Mouse (Mus musculus): ENCODE results near the gene C530008M17Rik. TPM values are rescaled to one million over a fixed set of nuclear protein-coding genes. Genes with fewer than 3 reads are reported as not detected.

Gene C530008M17Rik
- polyA plus RNA-seq, 1 experiment from 2014 or later: 15.8 TPM

DNA sequence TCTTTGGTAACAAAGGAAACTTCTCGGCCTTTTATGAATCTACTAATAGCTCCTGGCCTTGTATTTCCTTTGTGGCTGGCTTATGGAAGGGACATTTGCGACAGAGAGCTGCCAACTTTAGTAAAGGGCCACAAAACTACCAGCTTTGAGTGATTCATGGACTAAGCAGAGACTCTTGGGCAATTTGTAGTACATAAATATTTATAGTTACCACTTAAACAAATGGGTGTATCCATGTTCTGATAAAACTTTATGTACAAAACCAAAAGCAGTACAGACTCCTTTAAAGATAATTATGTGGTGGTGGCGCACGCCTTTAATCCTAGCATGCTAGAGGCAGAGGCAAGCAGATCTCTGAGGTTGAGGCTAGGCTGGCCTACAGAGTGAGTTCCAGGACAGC, 133.6 kb downstream of the C530008M17Rik start:
- no peaks in the 10 kb centered on the region for H3K9me3 ChIP-seq
- ATAC-seq (ENCODE audit: insufficient read depth, low FRiP score, low read depth): no peak
- H3K4me2 ChIP-seq: no peak overlapping the region
- 80% methylated on average over 4 of the region's 4 CpGs for whole genome bisulfite sequencing
- H3K4me3 ChIP-seq (replicated peaks): no peak overlapping the region
- no peaks in the 10 kb centered on the region for H3K4me1 ChIP-seq
- no peak overlapping the region for H3K9ac ChIP-seq
- no peaks in the 10 kb centered on the region for H3K27me3 ChIP-seq (replicated peaks)
- H3K36me3 ChIP-seq: no peaks in the 10 kb centered on the region
- no peak overlapping the region for H3K27ac ChIP-seq

DNA sequence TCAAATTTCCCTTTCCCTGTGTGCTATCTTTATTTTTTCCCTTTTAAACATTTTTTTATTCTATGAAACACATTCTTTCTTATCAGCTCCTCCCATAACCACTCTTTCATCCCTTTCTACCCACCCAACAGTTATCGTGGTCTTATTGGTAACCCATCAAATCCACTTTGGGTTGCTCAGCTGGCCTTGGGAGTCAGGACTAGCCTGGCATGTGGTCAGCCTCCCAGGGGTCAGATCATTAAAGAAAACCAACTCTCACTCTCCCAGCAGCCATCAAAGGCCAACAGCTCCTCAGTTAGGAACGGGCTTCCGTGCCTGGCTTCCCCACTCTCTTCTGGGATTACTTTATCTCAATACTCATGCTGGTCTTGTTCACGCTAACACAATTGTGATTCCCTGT, 135.0 kb downstream of the C530008M17Rik start:
- Histone ChIP-seq H3K36me3 (no peaks in the 10 kb centered on the region), H3K27ac (no peak overlapping the region), H3K27me3 (replicated peaks) (no peaks in the 10 kb centered on the region), H3K4me2 (no peak overlapping the region), H3K9ac (no peak overlapping the region), H3K4me1 (no peaks in the 10 kb centered on the region), H3K4me3 (replicated peaks) (no peak overlapping the region), H3K9me3 (no peaks in the 10 kb centered on the region)
- 77% methylated on average over 4 of the region's 4 CpGs for WGBS
- ATAC-seq (ENCODE audit: insufficient read depth, low FRiP score, low read depth): no peak

DNA sequence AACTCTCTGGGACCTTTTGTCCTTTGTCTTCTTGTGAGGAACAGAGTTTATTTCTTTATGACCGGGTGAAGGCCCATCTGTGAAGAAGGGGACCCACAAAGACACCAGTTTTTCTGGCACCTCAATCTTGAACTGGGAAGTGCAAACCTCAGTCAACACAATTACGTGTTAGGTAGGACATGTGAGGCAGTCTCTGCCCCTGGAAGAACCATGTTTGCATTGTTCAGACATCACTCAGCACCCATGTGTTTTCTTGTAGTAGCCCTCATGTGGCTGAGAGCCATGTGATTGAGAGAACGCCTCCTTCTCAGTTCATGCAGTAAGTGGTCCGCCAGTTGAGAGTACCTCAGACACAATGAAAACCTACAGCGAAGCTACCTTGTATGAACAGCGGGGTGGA, 136.4 kb downstream of the C530008M17Rik start:
- Histone ChIP-seq H3K4me2 (no peak overlapping the region), H3K27me3 (replicated peaks) (no peaks in the 10 kb centered on the region), H3K36me3 (no peaks in the 10 kb centered on the region), H3K4me1 (no peaks in the 10 kb centered on the region), H3K27ac (no peak overlapping the region), H3K4me3 (replicated peaks) (no peak overlapping the region), H3K9ac (no peak overlapping the region), H3K9me3 (no peaks in the 10 kb centered on the region)
- ATAC-seq (ENCODE audit: insufficient read depth, low FRiP score, low read depth): no peak
- WGBS: 90% methylated on average over 6 of the region's 6 CpGs

DNA sequence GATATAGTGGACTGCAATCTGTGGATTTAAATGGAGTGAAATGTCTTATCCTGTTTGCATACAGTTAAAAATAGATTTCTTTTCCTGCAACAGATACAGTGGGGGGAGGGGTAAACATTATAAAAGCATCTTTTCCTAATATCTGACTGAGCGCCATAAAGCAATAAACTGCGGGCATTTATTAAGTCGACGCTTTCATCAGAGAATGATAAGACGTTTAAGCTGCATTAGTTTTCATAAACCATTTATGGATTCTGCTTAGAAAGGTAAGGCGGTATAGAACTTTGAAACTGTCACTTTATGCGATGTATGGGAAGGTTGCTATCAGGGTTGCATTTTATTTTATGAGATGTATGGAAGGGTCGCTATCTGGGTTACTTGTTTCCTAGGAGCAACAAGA, 141.7 kb downstream of the C530008M17Rik start:
- H3K9ac ChIP-seq: no peak overlapping the region
- H3K9me3 ChIP-seq: no peaks in the 10 kb centered on the region
- 92% methylated on average over 8 of the region's 8 CpGs for WGBS
- H3K36me3 ChIP-seq: no peaks in the 10 kb centered on the region
- ATAC-seq (ENCODE audit: insufficient read depth, low FRiP score, low read depth): no peak
- H3K4me3 ChIP-seq (replicated peaks): no peak overlapping the region
- no peak overlapping the region for H3K4me2 ChIP-seq
- H3K27me3 ChIP-seq (replicated peaks): no peaks in the 10 kb centered on the region
- no peaks in the 10 kb centered on the region for H3K4me1 ChIP-seq
- no peak overlapping the region for H3K27ac ChIP-seq

DNA sequence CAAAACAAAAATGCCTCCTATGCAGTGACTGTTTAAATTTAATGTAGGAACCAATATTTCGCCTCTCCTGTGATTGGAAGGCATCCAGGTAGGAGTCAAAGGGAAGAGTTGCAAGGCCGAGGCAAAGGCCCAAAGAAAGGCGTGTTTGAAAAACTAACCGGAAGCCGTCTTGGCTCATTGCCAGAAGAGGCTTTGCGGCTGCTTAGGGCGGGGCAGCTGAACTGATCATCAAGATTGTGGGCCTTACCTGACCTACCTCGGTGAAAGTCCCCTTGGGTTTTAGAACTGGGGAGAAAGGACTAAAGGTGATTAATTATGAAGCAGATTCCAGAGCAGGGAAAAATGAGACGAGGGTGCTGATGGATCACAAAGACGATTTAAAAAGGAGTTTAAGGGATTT, 143.2 kb downstream of the C530008M17Rik start:
- H3K4me1 ChIP-seq: no peaks in the 10 kb centered on the region
- 38% methylated on average over 10 of the region's 10 CpGs for WGBS
- no peaks in the 10 kb centered on the region for H3K9me3 ChIP-seq
- H3K27ac ChIP-seq: no peak overlapping the region
- H3K4me2 ChIP-seq: no peak overlapping the region
- no peaks in the 10 kb centered on the region for H3K27me3 ChIP-seq (replicated peaks)
- no peaks in the 10 kb centered on the region for H3K36me3 ChIP-seq
- no peak for ATAC-seq (ENCODE audit: insufficient read depth, low FRiP score, low read depth)
- H3K9ac ChIP-seq: no peak overlapping the region
- no peak overlapping the region for H3K4me3 ChIP-seq (replicated peaks)

DNA sequence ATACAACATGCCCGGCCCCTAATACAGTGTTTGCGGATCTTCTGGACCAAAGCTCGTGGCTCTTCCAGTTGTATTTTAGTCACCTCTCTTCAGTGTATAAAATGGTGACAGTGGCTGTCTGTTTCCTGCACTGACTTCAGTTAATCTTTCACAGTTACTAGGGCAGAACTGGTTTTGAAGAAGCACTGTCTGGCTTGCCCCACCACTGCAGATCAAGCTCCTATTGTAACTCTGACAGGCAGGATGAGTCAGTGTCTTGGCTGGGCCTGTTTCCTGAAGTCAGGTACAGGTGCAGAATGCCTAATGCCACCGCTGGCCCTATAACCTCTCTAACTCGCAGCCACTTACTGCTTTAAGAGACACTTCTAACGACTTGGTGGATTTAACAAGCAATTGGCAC, 152.7 kb downstream of the C530008M17Rik start:
- no peak overlapping the region for H3K4me3 ChIP-seq (replicated peaks)
- no peaks in the 10 kb centered on the region for H3K27me3 ChIP-seq (replicated peaks)
- ATAC-seq (ENCODE audit: insufficient read depth, low FRiP score, low read depth): no peak
- no peak overlapping the region for H3K27ac ChIP-seq
- H3K4me1 ChIP-seq: no peaks in the 10 kb centered on the region
- H3K9ac ChIP-seq: no peak overlapping the region
- no peak overlapping the region for H3K4me2 ChIP-seq
- 85% methylated on average over 6 of the region's 6 CpGs for WGBS
- H3K36me3 ChIP-seq: no peaks in the 10 kb centered on the region
- no peaks in the 10 kb centered on the region for H3K9me3 ChIP-seq

DNA sequence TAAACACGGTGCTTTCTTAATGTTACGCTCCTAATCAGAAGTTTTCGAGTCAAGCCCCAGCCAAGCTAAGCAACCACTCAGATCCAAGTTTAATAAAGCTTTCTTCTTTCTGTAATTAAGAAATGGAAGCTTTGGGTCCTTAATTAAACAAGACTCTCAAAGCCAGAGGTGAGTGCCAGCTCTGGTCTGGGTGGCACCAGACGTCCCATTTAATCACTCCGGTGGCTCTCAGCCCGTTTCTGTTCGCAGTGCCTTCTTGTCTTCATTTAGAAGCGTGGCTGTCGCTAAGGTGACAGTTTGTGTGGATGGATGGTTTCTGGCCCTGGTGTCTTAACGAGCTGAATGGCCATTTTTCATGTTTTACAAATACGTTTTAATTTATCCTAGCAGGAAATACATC, 158.7 kb downstream of the C530008M17Rik start:
- no peaks in the 10 kb centered on the region for H3K4me1 ChIP-seq
- WGBS: 59% methylated on average over 11 of the region's 11 CpGs
- H3K27me3 ChIP-seq (replicated peaks): no peaks in the 10 kb centered on the region
- no peak overlapping the region for H3K4me3 ChIP-seq (replicated peaks)
- H3K36me3 ChIP-seq: no peaks in the 10 kb centered on the region
- ATAC-seq (ENCODE audit: insufficient read depth, low FRiP score, low read depth): no peak
- no peak overlapping the region for H3K27ac ChIP-seq
- H3K9me3 ChIP-seq: no peaks in the 10 kb centered on the region
- no peak overlapping the region for H3K9ac ChIP-seq
- no peak overlapping the region for H3K4me2 ChIP-seq

DNA sequence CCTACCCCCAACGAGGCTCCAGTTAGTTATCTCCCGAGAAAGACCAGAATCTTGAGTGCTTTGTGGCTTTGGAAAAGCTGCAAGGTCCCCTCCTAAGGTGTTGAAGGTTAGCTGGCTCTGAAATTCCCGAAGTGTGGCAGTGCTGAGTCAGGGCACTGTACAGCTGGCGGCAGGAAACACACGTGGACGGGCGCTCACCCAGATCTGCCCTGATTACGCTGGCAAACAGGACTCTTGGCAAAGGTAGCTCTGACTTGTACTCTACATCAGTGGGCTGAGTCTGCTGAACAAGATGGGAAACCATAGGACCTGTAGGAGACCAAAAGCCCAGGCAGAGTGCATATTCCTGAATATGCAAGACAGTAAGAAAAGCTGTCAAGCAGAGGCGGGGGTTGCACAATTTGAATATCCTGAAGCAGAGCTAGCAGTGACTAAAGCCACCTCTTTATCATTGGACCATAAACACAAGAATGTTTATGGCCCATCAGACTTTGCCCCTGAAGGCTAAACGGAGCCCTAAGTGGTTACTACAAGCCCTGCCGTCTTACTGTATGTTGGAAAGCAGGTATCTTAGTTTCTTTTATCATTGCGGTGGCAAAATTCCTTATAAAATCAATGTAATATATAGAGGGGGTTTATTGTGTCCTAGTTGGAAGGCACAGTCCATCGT, 159.6 kb downstream of the C530008M17Rik start:
- H3K4me2 ChIP-seq: no peak overlapping the region

DNA sequence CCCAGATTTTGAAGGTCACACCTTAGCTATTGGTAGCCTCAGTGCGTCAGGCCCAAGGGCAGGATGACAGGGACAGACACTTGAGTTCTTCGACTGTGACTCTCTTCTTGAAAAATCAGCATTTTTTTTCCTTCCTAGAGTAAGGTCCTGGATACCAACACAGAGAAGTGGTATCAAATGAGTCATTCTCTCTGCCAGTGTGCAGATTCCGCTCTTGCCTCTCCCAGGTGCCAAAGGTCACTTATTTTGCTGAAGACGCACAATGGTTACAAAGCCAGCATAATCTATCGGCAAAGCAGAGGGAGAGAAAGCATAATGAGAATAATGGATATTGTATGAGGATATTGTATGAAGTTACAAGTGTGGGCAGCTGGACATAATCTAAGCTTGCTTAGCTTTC, 160.4 kb downstream of the C530008M17Rik start:
- Histone ChIP-seq H3K27me3 (replicated peaks) (no peaks in the 10 kb centered on the region), H3K9ac (no peak overlapping the region), H3K27ac (peak overlapping the region; percentile 7; the same call in 1 of the 2 replicates), H3K9me3 (no peaks in the 10 kb centered on the region), H3K36me3 (no peaks in the 10 kb centered on the region), H3K4me2 (no peak overlapping the region), H3K4me1 (no peaks in the 10 kb centered on the region), H3K4me3 (replicated peaks) (no peak overlapping the region)
- 71% methylated on average over 5 of the region's 5 CpGs for WGBS
- no peak for ATAC-seq (ENCODE audit: insufficient read depth, low FRiP score, low read depth)

More for the DNA sequence above, 159.6 kb downstream of the C530008M17Rik start:
- no peaks in the 10 kb centered on the region for H3K36me3 ChIP-seq
- no peak overlapping the region for H3K4me3 ChIP-seq (replicated peaks)
- H3K27me3 ChIP-seq (replicated peaks): no peaks in the 10 kb centered on the region
- no peak overlapping the region for H3K9ac ChIP-seq
- H3K27ac ChIP-seq: peak overlapping the region; percentile 7; the same call in 1 of the 2 replicates
- WGBS: 62% methylated on average over 13 of the region's 13 CpGs
- no peaks in the 10 kb centered on the region for H3K9me3 ChIP-seq
- peak; percentile 27; the same call in 1 of the 2 replicates for ATAC-seq (ENCODE audit: insufficient read depth, low FRiP score, low read depth)
- H3K4me1 ChIP-seq: no peaks in the 10 kb centered on the region

DNA sequence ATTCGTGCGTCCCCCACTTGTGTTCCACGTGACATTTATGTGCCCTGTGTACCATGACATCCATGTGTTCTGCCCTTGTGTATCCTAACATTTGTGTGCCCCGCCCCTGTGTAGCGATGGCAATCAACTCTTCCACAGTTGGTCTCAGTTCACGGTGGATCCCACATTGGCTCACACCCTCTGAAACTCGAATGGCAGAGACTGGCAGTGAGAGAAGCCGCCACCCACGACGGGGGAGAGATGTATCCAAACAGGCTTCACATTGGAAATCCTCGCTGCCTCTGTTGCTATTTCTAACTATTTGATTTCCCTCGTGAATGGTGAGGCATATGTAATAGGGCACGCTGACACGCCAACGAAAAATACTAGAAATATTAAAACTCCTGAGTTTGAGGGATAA, 161.4 kb downstream of the C530008M17Rik start:
- 90% methylated on average over 15 of the region's 15 CpGs for WGBS
- no peak overlapping the region for H3K9ac ChIP-seq
- no peak; the same call in 1 of the 2 replicates for ATAC-seq (ENCODE audit: insufficient read depth, low FRiP score, low read depth)

DNA sequence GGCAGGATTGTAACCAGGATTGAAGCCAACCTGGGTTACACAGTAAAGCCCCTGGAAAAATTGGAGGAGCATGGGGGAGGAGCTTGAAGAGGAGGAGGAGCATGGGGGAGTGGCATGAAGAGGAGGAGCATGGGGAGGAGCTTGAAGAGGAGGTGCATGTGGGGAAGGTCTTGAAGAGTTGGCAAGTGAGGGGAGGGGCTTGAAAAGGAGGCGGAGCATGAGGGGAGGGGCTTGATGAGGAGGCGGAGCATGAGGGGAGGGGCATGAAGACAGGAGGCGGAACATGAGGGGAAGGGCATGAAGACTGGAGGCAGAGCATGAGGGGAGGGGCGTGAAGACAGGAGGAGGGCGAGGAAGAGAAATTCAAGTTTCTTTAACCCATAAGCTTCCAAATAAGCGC, 162.5 kb downstream of the C530008M17Rik start:
- WGBS: 78% methylated on average over 6 of the region's 6 CpGs
- no peak overlapping the region for H3K4me3 ChIP-seq (replicated peaks)
- no peak overlapping the region for H3K27ac ChIP-seq
- H3K4me2 ChIP-seq: no peak overlapping the region
- no peak for ATAC-seq (ENCODE audit: insufficient read depth, low FRiP score, low read depth)
- H3K36me3 ChIP-seq: no peaks in the 10 kb centered on the region
- no peaks in the 10 kb centered on the region for H3K4me1 ChIP-seq
- H3K9ac ChIP-seq: no peak overlapping the region
- H3K27me3 ChIP-seq (replicated peaks): no peaks in the 10 kb centered on the region
- H3K9me3 ChIP-seq: no peaks in the 10 kb centered on the region

More for the DNA sequence above, 161.4 kb downstream of the C530008M17Rik start:
- no peak overlapping the region for H3K27ac ChIP-seq
- no peaks in the 10 kb centered on the region for H3K27me3 ChIP-seq (replicated peaks)
- H3K4me1 ChIP-seq: no peaks in the 10 kb centered on the region
- no peak overlapping the region for H3K4me2 ChIP-seq
- no peaks in the 10 kb centered on the region for H3K36me3 ChIP-seq
- H3K9me3 ChIP-seq: no peaks in the 10 kb centered on the region
- H3K4me3 ChIP-seq (replicated peaks): no peak overlapping the region

DNA sequence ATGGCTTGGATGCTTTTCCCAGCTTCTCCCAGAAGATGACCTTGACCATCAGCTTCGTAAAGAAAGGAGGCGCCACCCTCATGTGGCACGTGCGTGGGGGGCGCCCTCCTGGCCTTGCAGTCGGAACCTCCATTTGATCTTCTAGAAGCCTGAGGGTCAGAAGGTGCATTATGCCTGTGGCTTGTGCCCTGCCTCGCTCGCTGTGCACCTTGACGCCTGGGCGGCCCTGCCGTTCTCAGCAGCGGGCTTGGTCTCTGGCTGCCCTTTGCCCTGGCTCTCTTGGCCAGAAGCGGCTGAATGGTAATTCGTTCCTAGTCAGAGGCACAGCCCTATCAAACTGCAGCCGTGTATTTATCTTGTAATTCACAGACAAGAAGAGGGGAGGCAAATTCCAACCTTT, 165.8 kb downstream of the C530008M17Rik start:
- no peak overlapping the region for H3K9ac ChIP-seq
- no peaks in the 10 kb centered on the region for H3K36me3 ChIP-seq
- no peak overlapping the region for H3K27ac ChIP-seq
- 74% methylated on average over 15 of the region's 15 CpGs for whole genome bisulfite sequencing
- H3K4me3 ChIP-seq (replicated peaks): no peak overlapping the region
- no peak overlapping the region for H3K4me2 ChIP-seq
- no peaks in the 10 kb centered on the region for H3K4me1 ChIP-seq
- ATAC-seq (ENCODE audit: insufficient read depth, low FRiP score, low read depth): no peak
- no peaks in the 10 kb centered on the region for H3K27me3 ChIP-seq (replicated peaks)
- no peaks in the 10 kb centered on the region for H3K9me3 ChIP-seq

Data from stomach, embryonic 15.5 days (tissue).